Mouse (Mus musculus) MEL (cell line): ENCODE results near the gene AW011738. TPM values are rescaled to one million over a fixed set of nuclear protein-coding genes. Genes with fewer than 3 reads are reported as not detected.
A peak's percentile ranks its signal among the peaks of the same experiment; 100 is the strongest.

Experiments
- DNase-seq: peaks from one replicate; pipeline ENCODE4 v3.0.0; 2011; ENCODE audit warnings: low read depth, low spot score
- H3K27ac ChIP-seq: 2 replicates; pipeline ENCODE4 v1.5.1; 2012; ENCODE audit warnings: low read depth, mild to moderate bottlenecking, control low read depth, low read length, moderate library complexity; ENCODE audit not compliant: control insufficient read depth
- H3K27me3 ChIP-seq, 2 experiments: fragments of 150-350 bp in 1 of 2; sonication (generic) in 1 of 2; 2 replicates each; pipeline ENCODE4 v1.6.1; 2012; ENCODE audit warnings: low read length in 2 of 2, mild to moderate bottlenecking in 2 of 2, improper control_type of control experiment in 1 of 2, moderate library complexity in 1 of 2; ENCODE audit not compliant: insufficient read depth in 2 of 2, control insufficient read depth in 1 of 2
- H3K36me3 ChIP-seq, 2 experiments: 2 replicates each; pipeline ENCODE4 v1.6.1; 2012 to 2014; ENCODE audit warnings: low read length in 2 of 2, improper control_type of control experiment in 1 of 2, inconsistent platforms in 1 of 2, mild to moderate bottlenecking in 1 of 2; ENCODE audit not compliant: insufficient read depth in 2 of 2, control insufficient read depth in 1 of 2
- H3K4me1 ChIP-seq, 2 experiments: fragments of 150-350 bp in 1 of 2; sonication (generic) in 1 of 2; 2 replicates each; pipeline ENCODE4 v1.6.1; 2012; ENCODE audit warnings: low read length in 2 of 2, improper control_type of control experiment in 1 of 2, mild to moderate bottlenecking in 1 of 2; ENCODE audit not compliant: insufficient read depth in 2 of 2, control insufficient read depth in 1 of 2
- H3K4me3 ChIP-seq, 2 experiments: fragments of 150-350 bp in 1 of 2; sonication (generic) in 1 of 2; 2 replicates each; pipeline ENCODE4 v1.5.1; 2012; ENCODE audit warnings: low read depth in 2 of 2, low read length in 2 of 2, mild to moderate bottlenecking in 2 of 2, moderate library complexity in 2 of 2, control low read depth in 1 of 2, improper control_type of control experiment in 1 of 2; ENCODE audit not compliant: control insufficient read depth in 1 of 2, insufficient read depth in 1 of 2
- H3K79me2 ChIP-seq: 2 replicates; pipeline ENCODE4 v1.6.1; 2012; ENCODE audit warnings: mild to moderate bottlenecking, low read length, moderate library complexity; ENCODE audit not compliant: control insufficient read depth, poor library complexity, insufficient read depth
- H3K9ac ChIP-seq: 2 replicates; pipeline ENCODE4 v1.6.1; 2012; ENCODE audit warnings: low read depth, mild to moderate bottlenecking, control low read depth, low read length, moderate library complexity; ENCODE audit not compliant: control insufficient read depth, poor library complexity, severe bottlenecking
- H3K9me3 ChIP-seq: fragments of 150-350 bp; sonication (generic); replicated peaks from 2 replicates; pipeline ENCODE4 v1.6.1; 2012; ENCODE audit warnings: mild to moderate bottlenecking, low read length, improper control_type of control experiment, moderate library complexity; ENCODE audit not compliant: insufficient read depth
- CHD1 ChIP-seq: IDR thresholded peaks from 2 replicates; pipeline ENCODE4 v1.6.1; 2012; ENCODE audit warnings: low read depth, mild to moderate bottlenecking, inconsistent platforms, low read length, improper control_type of control experiment
- CTCF ChIP-seq, 3 experiments: IDR thresholded peaks in 2 of 3; conservative IDR thresholded peaks in 1 of 3; 2 replicates each; pipeline ENCODE4 v1.5.1; 2011 to 2012; ENCODE audit warnings: low read length in 3 of 3, low read depth in 2 of 3, mild to moderate bottlenecking in 2 of 3, improper control_type of control experiment in 1 of 3, inconsistent platforms in 1 of 3, mixed read lengths in 1 of 3, moderate library complexity in 1 of 3; ENCODE audit not compliant: control insufficient read depth in 1 of 3, insufficient read depth in 1 of 3, poor library complexity in 1 of 3, severe bottlenecking in 1 of 3
- EP300 ChIP-seq, 2 experiments: IDR thresholded peaks; 2 replicates each; pipeline ENCODE4 v1.6.1; 2011; ENCODE audit warnings: improper control_type of control experiment in 2 of 2, low read length in 2 of 2, low read depth in 1 of 2, mild to moderate bottlenecking in 1 of 2
- ETS1 ChIP-seq: IDR thresholded peaks from 2 replicates; pipeline ENCODE4 v1.6.1; 2012; ENCODE audit warnings: low read depth, mild to moderate bottlenecking, inconsistent platforms, low read length, improper control_type of control experiment, moderate library complexity
- GABPA ChIP-seq: IDR thresholded peaks from 2 replicates; pipeline ENCODE4 v1.6.1; 2012; ENCODE audit warnings: low read depth, mild to moderate bottlenecking, inconsistent platforms, low read length, improper control_type of control experiment, moderate library complexity
- GATA1 ChIP-seq: IDR thresholded peaks from 2 replicates; pipeline ENCODE4 v1.6.1; 2011; ENCODE audit warnings: low read depth, low read length, improper control_type of control experiment
- HCFC1 ChIP-seq: IDR thresholded peaks from 2 replicates; pipeline ENCODE4 v1.6.1; 2012; ENCODE audit warnings: low read depth, mild to moderate bottlenecking, inconsistent platforms, low read length, improper control_type of control experiment, moderate library complexity
- JUND ChIP-seq: IDR thresholded peaks from 2 replicates; pipeline ENCODE4 v1.6.1; 2011; ENCODE audit warnings: low read depth, mild to moderate bottlenecking, improper control_type of control experiment, low read length
- MAZ ChIP-seq: IDR thresholded peaks from 2 replicates; pipeline ENCODE4 v1.6.1; 2012; ENCODE audit warnings: low read depth, mild to moderate bottlenecking, inconsistent platforms, low read length, improper control_type of control experiment
- MXI1 ChIP-seq: IDR thresholded peaks from 2 replicates; pipeline ENCODE4 v1.6.1; 2011; ENCODE audit warnings: mild to moderate bottlenecking, low read depth, low read length, improper control_type of control experiment
- MYC ChIP-seq: IDR thresholded peaks from 2 replicates; pipeline ENCODE4 v1.6.1; 2011; ENCODE audit warnings: low read depth, mild to moderate bottlenecking, low read length, improper control_type of control experiment, moderate library complexity
- NELFE ChIP-seq: IDR thresholded peaks from 2 replicates; pipeline ENCODE4 v1.6.1; 2011; ENCODE audit warnings: low read depth, low read length, improper control_type of control experiment
- NRF1 ChIP-seq: IDR thresholded peaks from 2 replicates; pipeline ENCODE4 v1.6.1; 2014; ENCODE audit warnings: low read depth, mild to moderate bottlenecking, inconsistent platforms, low read length, improper control_type of control experiment, moderate library complexity; ENCODE audit not compliant: poor library complexity, insufficient read depth, severe bottlenecking
- POLR2A ChIP-seq, 2 experiments: IDR thresholded peaks; 2 replicates each; pipeline ENCODE4 v1.6.1; 2011 to 2012; ENCODE audit warnings: low read length in 2 of 2, mild to moderate bottlenecking in 2 of 2, control low read depth in 1 of 2, improper control_type of control experiment in 1 of 2, low read depth in 1 of 2, moderate library complexity in 1 of 2; ENCODE audit not compliant: control insufficient read depth in 1 of 2, insufficient read depth in 1 of 2, poor library complexity in 1 of 2
- POLR2AphosphoS2 ChIP-seq: IDR thresholded peaks from 2 replicates; pipeline ENCODE4 v1.6.1; 2011; ENCODE audit warnings: low read length, improper control_type of control experiment
- POLR2AphosphoS5 ChIP-seq: IDR thresholded peaks from 2 replicates; pipeline ENCODE4 v1.6.1; 2012; ENCODE audit warnings: low read depth, borderline replicate concordance, mild to moderate bottlenecking, inconsistent platforms, low read length, moderate library complexity, mixed read lengths
- RCOR1 ChIP-seq: IDR thresholded peaks from 2 replicates; pipeline ENCODE4 v1.6.1; 2012; ENCODE audit warnings: low read depth, mild to moderate bottlenecking, inconsistent platforms, low read length, improper control_type of control experiment
- SIN3A ChIP-seq: IDR thresholded peaks from 2 replicates; pipeline ENCODE4 v1.6.1; 2012; ENCODE audit warnings: low read length, improper control_type of control experiment, inconsistent platforms
- SMC3 ChIP-seq: IDR thresholded peaks from 2 replicates; pipeline ENCODE4 v1.6.1; 2011; ENCODE audit warnings: low read depth, low read length, improper control_type of control experiment
- TAL1 ChIP-seq: IDR thresholded peaks from 2 replicates; pipeline ENCODE4 v1.6.1; 2012; ENCODE audit warnings: mild to moderate bottlenecking, inconsistent platforms, low read length, moderate library complexity, mixed read lengths
- TBP ChIP-seq: IDR thresholded peaks from 2 replicates; pipeline ENCODE4 v1.8.0; 2011; ENCODE audit warnings: low read depth, low read length, improper control_type of control experiment
- TCF12 ChIP-seq: IDR thresholded peaks from 2 replicates; pipeline ENCODE4 v1.6.1; 2014; ENCODE audit warnings: low read depth, mild to moderate bottlenecking, inconsistent platforms, low read length, improper control_type of control experiment, moderate library complexity
- UBTF ChIP-seq: IDR thresholded peaks from 2 replicates; pipeline ENCODE4 v1.6.1; 2012; ENCODE audit warnings: low read depth, mild to moderate bottlenecking, inconsistent platforms, low read length, improper control_type of control experiment, moderate library complexity, borderline replicate concordance; ENCODE audit not compliant: insufficient read depth
- USF1 ChIP-seq: IDR thresholded peaks from 2 replicates; pipeline ENCODE4 v1.6.1; 2014; ENCODE audit warnings: low read depth, mild to moderate bottlenecking, inconsistent platforms, low read length, improper control_type of control experiment, moderate library complexity
- USF2 ChIP-seq, 2 experiments: IDR thresholded peaks; 2 replicates each; pipeline ENCODE4 v1.6.1; 2011 to 2012; ENCODE audit warnings: improper control_type of control experiment in 2 of 2, low read length in 2 of 2, borderline replicate concordance in 1 of 2, inconsistent platforms in 1 of 2, low read depth in 1 of 2, mild to moderate bottlenecking in 1 of 2; ENCODE audit not compliant: insufficient read depth in 1 of 2
- ZC3H11A ChIP-seq: IDR thresholded peaks from 2 replicates; pipeline ENCODE4 v1.6.1; 2012; ENCODE audit warnings: low read depth, mild to moderate bottlenecking, inconsistent platforms, low read length, improper control_type of control experiment
- ZKSCAN1 ChIP-seq: IDR thresholded peaks from 2 replicates; pipeline ENCODE4 v1.6.1; 2012; ENCODE audit warnings: low read depth, mild to moderate bottlenecking, inconsistent platforms, low read length, improper control_type of control experiment, moderate library complexity
- ZNF384 ChIP-seq: IDR thresholded peaks from 2 replicates; pipeline ENCODE4 v1.6.1; 2012; ENCODE audit warnings: low read depth, mild to moderate bottlenecking, inconsistent platforms, low read length, improper control_type of control experiment
- polyA plus RNA-seq, 2 experiments: library from polyadenylated mRNA; stranded (reverse) in 1 of 2; unstranded in 1 of 2; fragments of >175 nt in 1 of 2; fragments of >200 nt in 1 of 2; gene quantifications; 2 replicates each; pipeline versions ENCODE4 v1.2.1 to v1.2.4; 2012; ENCODE audit warnings: low replicate concordance in 2 of 2, low read depth in 1 of 2; ENCODE audit not compliant: insufficient read length in 2 of 2, insufficient read depth in 1 of 2, missing spikeins in 1 of 2
- total RNA-seq: library from RNA; depleted of rRNA; stranded (reverse); fragments of 300-350 nt; gene quantifications from 2 replicates; pipeline ENCODE4 v1.2.3, GENCODE M21; 2012

Gene AW011738
- total and polyA plus RNA-seq, 3 experiments: 3.2 to 3.8 TPM; not detected in 1

GRCm38 (mm10) chr4:156184291-156184954 is 18.7 kb upstream of the AW011738 start:
- peak overlapping the region; percentile 75 for H3K27ac ChIP-seq
- DNase-seq: peak; percentile 85
- no peak for TF ChIP-seq SMC3
- TF ChIP-seq MYC: no peak
- peak; percentile 80 to 87 for TF ChIP-seq EP300 (IDR thresholded peaks at IDR 0.05; ENCODE audit: low read depth in 1 of 2, low read length in 2 of 2)
- peak; percentile 48; the same call in 1 of the 2 replicates for TF ChIP-seq TBP
- peak; percentile 28; the same call in 1 of the 2 replicates for TF ChIP-seq TAL1
- TF ChIP-seq NRF1: no peak
- TF ChIP-seq ETS1: peak; percentile 75
- TF ChIP-seq MAZ: peak; percentile 25; the same call in 1 of the 2 replicates
- peak; percentile 63; the same call in 1 of the 2 replicates for TF ChIP-seq TCF12
- TF ChIP-seq HCFC1: 0 out of 2 replicates have a peak, but pooled peaks have one; percentile 13
- 0 out of 2 replicates have a peak, but pooled peaks have one; percentile 8 for TF ChIP-seq NELFE
- peak; percentile 52; the same call in 1 of the 2 replicates for TF ChIP-seq MXI1
- peak; percentile 87 for TF ChIP-seq SIN3A
- peak; percentile 87 for TF ChIP-seq GATA1
- no peaks in the 10 kb centered on the region for H3K79me2 ChIP-seq
- H3K9ac ChIP-seq: peak overlapping the region; percentile 62
- H3K4me3 ChIP-seq: peak overlapping the region; percentile 36 to 44
- peaks cover 0 to 19% of the 10 kb centered on the region in 2 experiments; a peak in 3 of 4 replicates for H3K36me3 ChIP-seq
- H3K27me3 ChIP-seq: no peaks in the 10 kb centered on the region
- peaks cover 14 to 25% of the 10 kb centered on the region in 2 experiments for H3K4me1 ChIP-seq
- H3K9me3 ChIP-seq: no peaks in the 10 kb centered on the region

GRCm38 (mm10) chr4:156185456-156185949 is 17.6 kb upstream of the AW011738 start:
- Histone ChIP-seq H3K9ac (peak overlapping the region; percentile 62), H3K4me3 (peak overlapping the region; percentile 34 to 44), H3K9me3 (no peaks in the 10 kb centered on the region), H3K27me3 (no peaks in the 10 kb centered on the region), H3K4me1 (peaks cover 14 to 29% of the 10 kb centered on the region in 2 experiments), H3K36me3 (peaks cover 0 to 19% of the 10 kb centered on the region in 2 experiments; a peak in 3 of 4 replicates), H3K79me2 (no peaks in the 10 kb centered on the region), H3K27ac (peak overlapping the region; percentile 75)
- DNase-seq: peak; percentile 80
- TF ChIP-seq GABPA (no peak), UBTF (0 out of 2 replicates have a peak, but pooled peaks have one; percentile 39), CTCF (IDR thresholded peaks at IDR 0.05 in 2 of 3, conservative IDR thresholded peaks at IDR 0.05 in 1 of 3; ENCODE audit: control insufficient read depth in 1 of 3, insufficient read depth in 1 of 3, low read depth in 2 of 3, low read length in 3 of 3, poor library complexity in 1 of 3, severe bottlenecking in 1 of 3) (no peak), SMC3 (no peak), CHD1 (no peak), RCOR1 (no peak; the same call in 1 of the 2 replicates), POLR2AphosphoS2 (no peak), JUND (no peak), POLR2A (IDR thresholded peaks at IDR 0.05; ENCODE audit: control insufficient read depth in 1 of 2, insufficient read depth in 1 of 2, low read depth in 1 of 2, low read length in 2 of 2, poor library complexity in 1 of 2) (no peak), ZKSCAN1 (no peak), ETS1 (peak; percentile 66), POLR2AphosphoS5 (no peak), USF2 (IDR thresholded peaks at IDR 0.05; ENCODE audit: borderline replicate concordance in 1 of 2, insufficient read depth in 1 of 2, low read depth in 1 of 2, low read length in 2 of 2) (no peak), NELFE (no peak), TBP (peak; percentile 34; the same call in 1 of the 2 replicates), ZC3H11A (no peak), TAL1 (peak; percentile 88), TCF12 (peak; percentile 93), USF1 (no peak), ZNF384 (no peak), MAZ (0 out of 2 replicates have a peak, but pooled peaks have one; percentile 52)
